Mouse (Mus musculus) intestine, embryonic 15.5 days (tissue): ENCODE results near the gene Foxo3. TPM values are rescaled to one million over a fixed set of nuclear protein-coding genes. Genes with fewer than 3 reads are reported as not detected.

Experiments
- ATAC-seq: fragments of 200-750 bp; cut with Nextera tagmentation; 2 replicates; pipeline ENCODE4 v1.8.0; 2017; ENCODE audit warnings: moderate TSS enrichment, moderate library complexity
- H3K27ac ChIP-seq: fragments of 300-500 bp; sonication (generic); 2 replicates; pipeline ENCODE4 v1.5.1; 2015; ENCODE audit warnings: mild to moderate bottlenecking, inconsistent platforms
- H3K27me3 ChIP-seq: fragments of 300-500 bp; sonication (generic); replicated peaks from 2 replicates; pipeline ENCODE4 v1.6.1; 2015; ENCODE audit warnings: inconsistent platforms
- H3K36me3 ChIP-seq: fragments of 300-500 bp; sonication (generic); 2 replicates; pipeline ENCODE4 v1.6.1; 2015; ENCODE audit warnings: inconsistent platforms
- H3K4me1 ChIP-seq: fragments of 300-500 bp; sonication (generic); replicated peaks from 2 replicates; pipeline ENCODE4 v1.6.1; 2015; ENCODE audit warnings: inconsistent platforms
- H3K4me2 ChIP-seq: fragments of 300-500 bp; sonication (generic); replicated peaks from 2 replicates; pipeline ENCODE4 v1.6.1; 2015; ENCODE audit warnings: mild to moderate bottlenecking, inconsistent platforms
- H3K4me3 ChIP-seq: fragments of 300-500 bp; sonication (generic); replicated peaks from 2 replicates; pipeline ENCODE4 v1.5.1; 2015; ENCODE audit warnings: inconsistent platforms
- H3K9ac ChIP-seq: fragments of 300-500 bp; sonication (generic); 2 replicates; pipeline ENCODE4 v1.6.1; 2015; ENCODE audit warnings: inconsistent platforms
- H3K9me3 ChIP-seq: fragments of 300-500 bp; sonication (generic); 2 replicates; pipeline ENCODE4 v1.6.1; 2016; ENCODE audit warnings: inconsistent platforms
- WGBS: fragments of 180-500 bp; shearing (Covaris S2); methylation state at CpG from one replicate; pipeline ENCODE4 v1.1.7; 2015; 5-methylcytosine and 5-hydroxymethylcytosine counted together
- polyA plus RNA-seq: library from polyadenylated mRNA; unstranded; fragments of >200 nt; fragmentation: Nextera tagmentation; extraction: Ambion mirVana; gene quantifications from 2 replicates; pipeline ENCODE4 v1.2.1, GENCODE M21; 2015

The Foxo3 gene
- polyA plus RNA-seq, 1 experiment from 2014 or later, result 7.6 TPM

DNA sequence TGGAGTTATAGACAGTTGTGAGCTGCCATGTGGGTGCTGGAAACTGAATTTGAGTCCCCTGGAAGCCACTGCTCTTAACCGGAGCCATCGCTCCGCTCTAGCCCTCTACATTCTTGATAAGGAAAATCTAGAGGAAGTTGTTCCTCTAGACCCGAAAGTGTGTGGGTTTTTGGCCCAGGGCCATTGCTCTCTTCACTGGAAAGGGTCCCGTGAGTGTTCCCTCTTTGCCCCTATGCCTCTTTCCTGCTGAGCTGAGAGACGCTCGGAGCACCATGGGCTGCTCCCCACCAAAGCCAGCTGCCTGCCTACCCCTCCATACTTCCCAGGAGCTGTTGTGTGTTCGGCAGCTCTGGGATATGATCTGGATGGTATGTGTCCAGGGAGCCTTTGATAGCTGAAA lies 96.2 kb downstream of the Foxo3 start:
- no peaks in the 10 kb centered on the region for H3K9me3 ChIP-seq
- no peak overlapping the region for H3K9ac ChIP-seq
- ATAC-seq, result no peak
- no peak overlapping the region for H3K4me3 ChIP-seq
- H3K4me1 ChIP-seq, result no peaks in the 10 kb centered on the region
- no peak overlapping the region for H3K4me2 ChIP-seq
- H3K27me3 ChIP-seq, result no peaks in the 10 kb centered on the region
- peaks cover 16% of the 10 kb centered on the region; the same call in 1 of the 2 replicates for H3K36me3 ChIP-seq
- 84% methylated on average over 8 of the region's 8 CpGs for WGBS
- H3K27ac ChIP-seq, result no peak overlapping the region

DNA sequence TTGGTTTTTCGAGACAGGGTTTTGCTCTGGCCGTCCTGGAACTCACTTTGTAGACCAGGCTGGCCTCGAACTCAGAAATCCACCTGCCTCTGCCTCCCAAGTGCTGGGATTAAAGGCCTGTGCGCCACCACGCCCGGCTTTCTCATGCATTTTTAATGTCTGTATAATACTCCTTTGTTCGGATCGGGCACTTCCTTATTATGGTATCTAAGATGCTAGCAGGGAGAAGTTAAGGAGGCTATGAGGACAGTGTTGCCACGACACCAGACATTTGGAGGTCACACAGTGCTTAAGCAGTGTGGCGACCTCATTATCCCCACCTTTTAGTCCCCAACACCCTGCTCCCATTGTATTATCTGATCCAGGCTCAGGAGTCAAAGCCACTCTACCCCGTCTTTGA lies 97.8 kb downstream of the Foxo3 start:
- H3K9ac ChIP-seq, result no peak overlapping the region
- 95% methylated on average over 11 of the region's 11 CpGs for WGBS
- no peak for ATAC-seq
- H3K4me1 ChIP-seq, result peaks cover 2% of the 10 kb centered on the region; the same call in 1 of the 2 replicates
- H3K9me3 ChIP-seq, result no peaks in the 10 kb centered on the region
- H3K4me3 ChIP-seq, result no peak overlapping the region
- H3K4me2 ChIP-seq, result no peak overlapping the region
- no peak overlapping the region for H3K27ac ChIP-seq
- H3K27me3 ChIP-seq, result no peaks in the 10 kb centered on the region
- peaks cover 7% of the 10 kb centered on the region; the same call in 1 of the 2 replicates for H3K36me3 ChIP-seq

DNA sequence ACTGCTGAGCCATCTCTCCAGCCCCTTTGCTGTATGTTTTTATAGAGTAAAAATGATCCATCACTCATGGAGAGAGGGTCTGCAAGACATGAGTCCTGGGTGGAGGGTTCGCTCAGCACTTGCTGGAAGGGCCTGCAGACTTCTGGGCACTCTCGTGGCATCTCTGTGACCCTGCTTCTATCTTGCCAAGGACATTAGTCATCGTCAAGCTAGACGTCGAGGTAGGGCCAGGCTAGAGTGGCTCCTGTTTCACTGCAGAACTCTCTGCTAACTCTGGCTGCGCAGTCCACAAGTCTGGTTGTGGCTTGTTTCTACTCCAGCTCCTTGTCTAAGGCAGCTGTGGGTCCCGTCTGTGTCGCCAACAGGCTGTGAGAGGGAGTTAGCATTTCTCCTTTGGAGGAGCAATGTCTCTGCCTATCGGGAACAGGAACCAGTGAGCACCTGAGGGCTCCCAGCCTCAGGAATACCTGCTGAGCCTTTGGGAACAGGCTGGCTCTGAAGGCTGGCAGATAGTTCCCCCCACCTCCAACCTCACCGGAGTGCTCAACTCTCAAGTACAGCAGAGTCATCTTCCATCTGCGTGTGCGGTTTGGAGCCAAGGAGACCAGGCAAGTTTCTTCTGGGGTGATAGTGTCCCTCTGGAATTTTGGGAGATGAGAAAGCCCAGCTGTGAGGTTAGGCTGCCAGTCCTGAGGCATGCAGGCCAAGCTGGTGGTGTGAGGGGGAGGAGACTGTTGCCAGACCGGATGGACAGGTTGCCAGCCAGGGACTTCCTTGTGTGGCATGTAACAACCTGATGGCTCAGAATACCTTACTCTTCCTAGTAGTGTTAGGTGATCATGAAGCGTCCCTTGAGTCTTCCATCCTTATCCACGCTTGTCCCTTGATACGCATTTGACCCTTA lies 98.5 kb downstream of the Foxo3 start:
- no peak overlapping the region for H3K4me3 ChIP-seq
- H3K9ac ChIP-seq, result no peak overlapping the region
- H3K9me3 ChIP-seq, result no peaks in the 10 kb centered on the region
- H3K4me1 ChIP-seq, result peaks cover 2% of the 10 kb centered on the region; the same call in 1 of the 2 replicates
- peaks cover under 1% of the 10 kb centered on the region; the same call in 1 of the 2 replicates for H3K36me3 ChIP-seq
- no peaks in the 10 kb centered on the region for H3K27me3 ChIP-seq
- H3K4me2 ChIP-seq, result no peak overlapping the region
- no peak for ATAC-seq
- 76% methylated on average over 16 of the region's 16 CpGs for WGBS
- no peak overlapping the region for H3K27ac ChIP-seq

DNA sequence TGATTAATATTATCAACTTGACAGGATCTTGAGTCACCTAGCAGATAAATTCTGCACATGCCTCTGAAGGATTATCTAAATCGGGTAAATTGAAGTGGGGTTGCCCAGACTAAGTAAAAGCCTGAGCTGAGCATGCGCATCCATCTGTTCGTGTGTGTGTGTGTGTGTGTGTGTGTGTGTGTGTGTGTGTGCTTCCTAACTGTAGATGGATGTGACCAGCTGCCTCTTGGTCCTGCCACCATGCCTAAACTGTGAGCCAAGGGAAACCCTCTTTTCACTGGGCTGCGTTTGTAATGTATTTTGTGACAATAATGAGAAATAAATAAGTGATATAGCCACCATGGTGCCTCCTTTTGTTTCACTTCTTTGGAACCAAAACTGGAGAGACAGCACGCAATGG lies 102.3 kb downstream of the Foxo3 start:
- ATAC-seq, result no peak

DNA sequence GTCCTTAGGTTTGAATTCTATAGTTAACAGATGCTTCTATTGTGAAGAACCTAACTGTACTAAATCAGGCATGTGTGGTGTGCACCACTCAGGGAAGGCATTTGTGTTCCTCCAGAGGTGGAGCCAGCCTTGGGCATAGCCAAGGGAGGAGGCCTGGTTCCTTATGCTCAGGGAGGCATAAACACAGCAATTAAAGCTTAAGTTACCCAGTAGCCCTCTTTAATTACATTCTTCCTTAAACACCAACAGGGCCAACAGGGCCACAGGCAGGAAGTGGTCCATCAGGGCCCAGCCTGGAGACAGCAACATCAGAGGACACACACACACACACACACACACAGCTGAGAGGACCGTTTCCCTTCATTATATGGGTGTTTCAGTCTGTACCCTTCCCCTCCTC lies 102.7 kb downstream of the Foxo3 start:
- no peak for ATAC-seq
- Histone ChIP-seq H3K27ac (no peak overlapping the region), H3K4me1 (peaks cover 14% of the 10 kb centered on the region), H3K4me3 (no peak overlapping the region), H3K9ac (no peak overlapping the region), H3K4me2 (no peak overlapping the region), H3K27me3 (no peaks in the 10 kb centered on the region), H3K36me3 (no peaks in the 10 kb centered on the region), H3K9me3 (no peaks in the 10 kb centered on the region)
- 29% methylated on average over 1 of the region's 1 CpGs for WGBS

More for the DNA sequence above, 102.3 kb downstream of the Foxo3 start:
- Histone ChIP-seq H3K4me2 (no peak overlapping the region), H3K9me3 (no peaks in the 10 kb centered on the region), H3K4me1 (peaks cover 14% of the 10 kb centered on the region), H3K27me3 (no peaks in the 10 kb centered on the region), H3K4me3 (no peak overlapping the region), H3K9ac (no peak overlapping the region), H3K27ac (no peak overlapping the region), H3K36me3 (no peaks in the 10 kb centered on the region; the same call in 1 of the 2 replicates)
- WGBS, result 67% methylated on average over 5 of the region's 5 CpGs

DNA sequence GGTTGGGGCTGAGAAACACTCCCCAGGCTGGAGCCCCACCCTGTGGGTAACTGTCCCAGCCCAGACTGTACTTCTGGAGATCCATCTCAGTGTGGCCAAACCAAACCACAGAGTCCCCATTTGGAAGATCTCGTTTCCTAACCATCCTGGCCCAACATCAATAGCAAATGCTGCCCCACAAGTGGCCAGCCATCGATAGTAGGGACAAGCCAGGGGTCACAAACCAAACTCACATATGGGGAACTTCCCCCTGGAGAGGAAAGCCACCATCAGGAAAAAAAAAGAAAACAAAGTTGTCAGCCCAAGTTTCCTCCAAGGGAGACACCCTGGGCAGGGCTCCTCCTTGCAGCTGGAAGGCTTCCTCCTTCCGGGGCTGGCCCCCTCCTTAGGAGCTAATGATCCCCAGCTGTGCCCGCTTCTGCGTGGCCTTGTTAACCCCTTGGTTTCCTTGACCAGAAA lies 105.6 kb downstream of the Foxo3 start:
- H3K36me3 ChIP-seq, result no peaks in the 10 kb centered on the region
- WGBS, result 10% methylated on average over 5 of the region's 5 CpGs
- no peak overlapping the region for H3K4me3 ChIP-seq
- H3K4me2 ChIP-seq, result no peak overlapping the region
- no peak overlapping the region for H3K9ac ChIP-seq
- no peaks in the 10 kb centered on the region for H3K27me3 ChIP-seq
- peaks cover 14% of the 10 kb centered on the region for H3K4me1 ChIP-seq
- no peaks in the 10 kb centered on the region for H3K9me3 ChIP-seq
- 0 out of 2 replicates have a peak overlapping the region, but pooled peaks have one; percentile 5 for H3K27ac ChIP-seq
- ATAC-seq, result peak; percentile 71; the same call in 1 of the 2 replicates

DNA sequence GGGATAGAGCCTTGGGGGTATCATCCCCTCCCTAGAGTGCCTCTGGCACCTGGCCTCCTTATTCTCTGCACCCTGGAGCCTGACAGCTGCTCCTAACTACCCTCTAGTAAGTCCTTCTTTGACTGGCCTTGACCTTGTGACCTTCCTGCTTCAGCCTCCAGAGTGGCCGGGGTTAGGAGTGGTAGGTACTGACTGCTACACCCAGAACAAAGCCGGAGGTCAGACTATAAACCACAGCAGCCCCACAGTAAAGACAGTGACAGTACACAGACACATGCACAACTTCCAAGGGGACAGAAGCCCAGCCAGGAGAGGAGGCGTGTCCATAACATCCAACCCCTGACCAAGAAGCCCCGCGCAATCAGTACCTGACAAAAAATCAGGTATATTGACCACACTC lies 106.4 kb downstream of the Foxo3 start:
- WGBS, result 53% methylated on average over 5 of the region's 5 CpGs
- Histone ChIP-seq H3K4me2 (no peak overlapping the region), H3K27ac (no peak overlapping the region), H3K36me3 (no peaks in the 10 kb centered on the region), H3K9me3 (no peaks in the 10 kb centered on the region), H3K27me3 (no peaks in the 10 kb centered on the region), H3K4me3 (no peak overlapping the region), H3K4me1 (peaks cover 14% of the 10 kb centered on the region), H3K9ac (no peak overlapping the region)
- 0 out of 2 replicates have a peak, but pooled peaks have one; percentile 34 for ATAC-seq

DNA sequence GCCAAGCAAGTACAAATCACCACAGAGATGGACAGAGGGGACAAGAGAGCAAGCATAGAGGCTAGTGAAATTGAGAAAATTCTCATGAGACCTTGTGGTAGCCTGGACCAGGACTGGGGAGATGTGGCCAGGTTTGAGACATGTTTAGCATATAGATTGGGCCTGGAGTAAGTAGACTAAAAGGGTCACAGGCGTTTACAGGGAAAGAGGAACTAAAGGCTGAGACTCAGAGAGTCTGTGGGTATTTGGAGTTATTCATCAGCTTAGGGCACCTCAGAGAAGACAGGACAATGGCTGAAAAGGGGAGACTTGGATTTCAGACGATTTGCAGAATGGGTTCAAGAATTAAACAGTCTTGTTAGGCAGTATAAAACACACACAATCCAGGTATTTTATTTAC lies 121.8 kb downstream of the Foxo3 start:
- Histone ChIP-seq H3K4me1 (peaks cover 7% of the 10 kb centered on the region; the same call in 1 of the 2 replicates), H3K4me2 (no peak overlapping the region), H3K9me3 (no peaks in the 10 kb centered on the region), H3K36me3 (no peaks in the 10 kb centered on the region), H3K27me3 (no peaks in the 10 kb centered on the region), H3K4me3 (no peak overlapping the region), H3K9ac (no peak overlapping the region), H3K27ac (no peak overlapping the region)
- ATAC-seq, result no peak
- WGBS, result 70% methylated on average over 2 of the region's 2 CpGs

DNA sequence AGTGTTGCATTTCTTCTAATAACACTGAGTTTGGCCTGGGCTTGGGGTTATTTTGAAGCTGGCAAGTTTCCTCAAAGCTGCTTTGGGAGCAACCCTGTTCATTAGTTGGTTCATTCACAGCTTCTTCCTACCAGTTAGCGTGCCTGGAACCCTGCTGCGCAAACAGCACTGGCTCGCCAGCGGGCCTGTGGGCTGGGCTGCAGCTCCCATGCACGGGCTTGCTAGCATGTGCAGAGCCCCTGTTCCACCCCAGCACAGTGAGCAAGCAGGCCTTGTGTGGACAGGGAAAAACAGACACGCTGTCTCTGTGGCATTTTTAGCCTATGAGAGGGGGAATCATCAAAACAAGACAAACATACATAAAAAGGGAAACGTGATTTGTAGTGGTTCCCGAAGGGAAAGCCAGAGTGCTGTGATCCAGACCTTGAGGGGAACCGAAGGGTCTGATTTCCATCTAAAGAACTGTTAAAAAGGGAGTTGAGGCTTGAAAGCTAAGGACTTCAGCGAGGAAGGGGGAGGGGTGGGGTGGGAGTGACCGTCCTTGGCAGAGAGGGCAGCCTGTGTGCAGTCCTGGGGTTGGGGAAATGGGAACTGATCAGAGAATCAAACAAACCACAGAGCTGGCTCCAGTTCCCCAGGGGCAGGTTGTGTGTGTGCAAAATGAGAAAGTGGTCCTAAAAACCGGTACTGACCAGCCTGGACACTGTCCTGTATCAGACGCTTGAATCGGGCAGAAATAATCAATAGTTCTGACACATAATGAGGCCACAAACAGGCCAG lies 123.9 kb downstream of the Foxo3 start:
- ATAC-seq, result no peak; the same call in 1 of the 2 replicates
- no peaks in the 10 kb centered on the region for H3K27me3 ChIP-seq
- WGBS, result 42% methylated on average over 14 of the region's 14 CpGs
- H3K4me3 ChIP-seq, result no peak overlapping the region
- no peak overlapping the region for H3K27ac ChIP-seq
- no peak overlapping the region for H3K4me2 ChIP-seq
- no peak overlapping the region for H3K9ac ChIP-seq
- peaks cover 7% of the 10 kb centered on the region; the same call in 1 of the 2 replicates for H3K4me1 ChIP-seq
- H3K9me3 ChIP-seq, result no peaks in the 10 kb centered on the region
- no peaks in the 10 kb centered on the region for H3K36me3 ChIP-seq

DNA sequence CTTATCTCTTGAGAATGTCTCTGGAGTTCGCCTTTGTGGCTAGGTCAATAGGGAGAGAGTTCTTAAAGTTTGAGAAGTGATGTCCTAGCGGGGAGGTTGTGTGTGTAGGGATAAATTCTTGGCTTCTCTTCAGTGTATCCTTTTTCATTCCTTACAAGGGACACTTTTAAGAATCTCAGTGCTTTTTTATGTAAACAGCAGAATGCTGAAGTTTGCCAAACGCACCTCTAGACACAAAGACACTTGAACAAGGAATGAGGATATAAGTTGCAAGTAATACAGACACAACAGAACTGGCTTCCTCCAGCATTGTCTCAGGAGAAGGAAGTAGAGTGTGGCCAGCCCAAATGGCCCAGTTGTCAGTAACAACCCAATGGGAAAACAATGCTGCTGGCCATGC lies 126.8 kb downstream of the Foxo3 start:
- no peak overlapping the region for H3K4me2 ChIP-seq
- H3K4me1 ChIP-seq, result peaks cover 7% of the 10 kb centered on the region; the same call in 1 of the 2 replicates
- no peaks in the 10 kb centered on the region for H3K27me3 ChIP-seq
- H3K4me3 ChIP-seq, result no peak overlapping the region
- no peak overlapping the region for H3K27ac ChIP-seq
- H3K36me3 ChIP-seq, result no peaks in the 10 kb centered on the region
- no peak overlapping the region for H3K9ac ChIP-seq
- no peak for ATAC-seq
- no peaks in the 10 kb centered on the region for H3K9me3 ChIP-seq
- 77% methylated on average over 3 of the region's 3 CpGs for WGBS

DNA sequence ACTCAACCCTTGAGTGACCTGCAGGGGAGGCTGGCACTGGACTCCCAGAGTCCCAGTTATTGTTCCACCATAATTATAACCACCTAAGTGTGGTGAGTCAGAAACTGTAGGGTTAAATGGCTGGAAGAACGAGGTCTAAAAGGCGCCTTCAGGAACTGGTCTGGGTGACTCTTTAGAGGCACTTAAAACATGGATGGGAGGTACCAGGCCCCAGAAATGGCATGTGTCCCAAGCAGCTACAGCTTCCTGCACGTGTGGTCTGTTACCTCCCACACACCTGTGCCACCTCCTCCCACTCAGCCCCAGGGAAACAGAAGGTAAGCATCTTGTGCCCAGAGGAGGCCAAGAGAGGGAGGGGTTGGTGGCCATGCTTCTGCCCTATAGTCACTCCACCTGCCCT lies 128.2 kb downstream of the Foxo3 start:
- Histone ChIP-seq H3K9ac (no peak overlapping the region), H3K9me3 (no peaks in the 10 kb centered on the region), H3K4me3 (no peak overlapping the region), H3K27ac (no peak overlapping the region), H3K27me3 (no peaks in the 10 kb centered on the region), H3K4me1 (peaks cover 7% of the 10 kb centered on the region; the same call in 1 of the 2 replicates), H3K4me2 (no peak overlapping the region), H3K36me3 (no peaks in the 10 kb centered on the region)
- no peak for ATAC-seq
- WGBS, result 73% methylated on average over 3 of the region's 3 CpGs

DNA sequence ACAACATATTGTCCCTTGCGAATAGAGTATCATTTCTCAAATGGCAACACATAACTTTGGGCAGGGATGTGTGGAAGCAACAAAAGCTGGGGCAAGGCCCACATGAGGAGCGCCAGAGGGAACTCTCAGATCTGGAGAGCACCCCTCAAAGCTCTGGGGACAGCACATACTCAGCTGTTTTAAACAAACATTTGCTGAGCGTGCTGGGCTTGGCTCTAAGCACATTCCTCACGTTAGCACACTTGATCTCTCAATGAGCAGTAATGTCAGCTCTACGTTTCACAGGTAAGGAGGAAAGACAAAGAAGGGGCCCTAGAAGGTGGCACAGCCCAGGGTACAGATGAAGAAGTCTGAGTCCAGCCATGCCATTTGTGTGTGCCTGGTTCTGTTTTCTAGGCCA lies 131.3 kb downstream of the Foxo3 start:
- no peaks in the 10 kb centered on the region for H3K36me3 ChIP-seq
- WGBS, result 46% methylated on average over 5 of the region's 5 CpGs
- no peak overlapping the region for H3K4me3 ChIP-seq
- no peak for ATAC-seq
- no peak overlapping the region for H3K9ac ChIP-seq
- H3K9me3 ChIP-seq, result no peaks in the 10 kb centered on the region
- H3K4me2 ChIP-seq, result no peak overlapping the region
- 0 out of 2 replicates have a peak, but pooled peaks cover 3% of the 10 kb centered on the region for H3K4me1 ChIP-seq
- H3K27ac ChIP-seq, result no peak overlapping the region
- no peaks in the 10 kb centered on the region for H3K27me3 ChIP-seq
